Comparison of ENCODE assay signal across 8 mouse cellular contexts in genomic region chr11:101424105-101424851, GRCm38 (mm10). TPM values are rescaled to one million over a fixed set of nuclear protein-coding genes. Genes with fewer than 3 reads are reported as not detected.
A peak's percentile ranks its signal among the peaks of the same experiment; 100 is the strongest.
DNase-seq lines count a peak whose midpoint lies in the region; ATAC-seq and TF ChIP-seq lines count a peak whose summit lies in the region.

Gene Gm27029, minus strand, starts transcription at chr11:101424796.

- H3K4me2 ChIP-seq in forebrain, embryonic 15.5 days (replicated peaks), result peak within 1 kb of the TSS; percentile 90
- peak within 1 kb of the TSS; percentile 92 for H3K4me2 ChIP-seq in intestine, embryonic 15.5 days (replicated peaks)

- H3K27me3 ChIP-seq in kidney, adult 2 months (replicated peaks; ENCODE audit: control insufficient read depth, insufficient read depth, low read length), result no peaks in the 10 kb centered on the region
- no peaks in the 10 kb centered on the region for H3K27me3 ChIP-seq in forebrain, embryonic 15.5 days
- H3K27me3 ChIP-seq in intestine, embryonic 15.5 days (replicated peaks), result no peaks in the 10 kb centered on the region
- H3K27me3 ChIP-seq in splenic B cell, adult 2 months (ENCODE audit: control insufficient read depth, insufficient read depth, low read length, poor library complexity, severe bottlenecking), result no peaks in the 10 kb centered on the region

- H3K9ac ChIP-seq in forebrain, embryonic 15.5 days (replicated peaks), result peak within 1 kb of the TSS; percentile 78
- peak within 1 kb of the TSS; percentile 80 for H3K9ac ChIP-seq in intestine, embryonic 15.5 days

- peak within 1 kb of the TSS; percentile 87 for H3K4me3 ChIP-seq in kidney, adult 2 months (ENCODE audit: insufficient read depth, low read depth, low read length)
- peak within 1 kb of the TSS; percentile 79 for H3K4me3 ChIP-seq in forebrain, embryonic 15.5 days
- H3K4me3 ChIP-seq in intestine, embryonic 15.5 days (replicated peaks), result peak within 1 kb of the TSS; percentile 84

- WGBS in kidney, adult 2 months, result 6% methylated on average over 23 of the region's 23 CpGs
- WGBS in forebrain, embryonic 15.5 days, result 6% methylated on average over 23 of the region's 23 CpGs
- 3% methylated on average over 23 of the region's 23 CpGs for WGBS in intestine, embryonic 15.5 days

- peaks cover 18% of the 10 kb centered on the region for H3K4me1 ChIP-seq in kidney, adult 2 months (ENCODE audit: control insufficient read depth, insufficient read depth, low read length)
- peaks cover 31% of the 10 kb centered on the region for H3K4me1 ChIP-seq in forebrain, embryonic 15.5 days
- H3K4me1 ChIP-seq in intestine, embryonic 15.5 days (replicated peaks), result peaks cover 27% of the 10 kb centered on the region

- DNase-seq in kidney, adult 2 months, result no peak
- DNase-seq in kidney, adult 18-20 months, result no peak
- DNase-seq in NIH3T3 (ENCODE audit: low read depth), result peak; percentile 74
- DNase-seq in lung, postnatal 14 days, result peak; percentile 29
- DNase-seq in splenic B cell, adult 2 months (ENCODE audit: low read depth, low spot score), result peak; percentile 15
- no peak for DNase-seq in urinary bladder, adult 2 months (ENCODE audit: low spot score)

- H3K9me3 ChIP-seq in forebrain, embryonic 15.5 days, result no peaks in the 10 kb centered on the region
- H3K9me3 ChIP-seq in intestine, embryonic 15.5 days, result no peaks in the 10 kb centered on the region

- peak within 1 kb of the TSS; percentile 78 for H3K27ac ChIP-seq in kidney, adult 2 months (ENCODE audit: insufficient read depth, low read depth, low read length)
- H3K27ac ChIP-seq in forebrain, embryonic 15.5 days (replicated peaks), result peak within 1 kb of the TSS; percentile 86
- peak within 1 kb of the TSS; percentile 90 for H3K27ac ChIP-seq in intestine, embryonic 15.5 days

- peak; percentile 33 for ATAC-seq in forebrain, embryonic 15.5 days (replicated peaks)
- peak; percentile 77 for ATAC-seq in intestine, embryonic 15.5 days

- H3K36me3 ChIP-seq in kidney, adult 2 months (ENCODE audit: control insufficient read depth, insufficient read depth, low read length), result no peaks in the 10 kb centered on the region
- H3K36me3 ChIP-seq in forebrain, embryonic 15.5 days, result peaks cover 2% of the 10 kb centered on the region; the same call in 1 of the 2 replicates
- no peaks in the 10 kb centered on the region for H3K36me3 ChIP-seq in intestine, embryonic 15.5 days
- H3K36me3 ChIP-seq in splenic B cell, adult 2 months (ENCODE audit: control insufficient read depth, insufficient read depth, low read length, poor library complexity, severe bottlenecking), result 0 out of 2 replicates have a peak, but pooled peaks cover 2% of the 10 kb centered on the region

- TF ChIP-seq POLR2A in kidney, adult 2 months (IDR thresholded peaks at IDR 0.05; ENCODE audit: low read depth, low read length), result no peak

- TF ChIP-seq CTCF in kidney, adult 2 months (conservative IDR thresholded peaks at IDR 0.05; ENCODE audit: insufficient read depth, insufficient read length, low read depth, low read length), result no peak

RNA-seq across cellular contexts. Expression of gene Gm27029, which starts in this region (rescaled TPM):
- 0.92 and 1.6 TPM in 2 replicates for polyA plus RNA-seq in kidney, adult 2 months (2012; rRNA removed)
- 6.3 and 7.3 TPM in 2 replicates for polyA plus RNA-seq in forebrain, embryonic 15.5 days (2015; fragmentation: Nextera tagmentation; extraction: Ambion mirVana)
- 7.3 and 10.6 TPM in 2 replicates for polyA plus RNA-seq in intestine, embryonic 15.5 days (2015; fragmentation: Nextera tagmentation; extraction: Ambion mirVana)
- 0.95 and 1.0 TPM in 2 replicates for polyA plus RNA-seq in urinary bladder, adult 2 months (2012; rRNA removed)

Comparison
In these comparisons a context has a peak if more than half of its experiments do, and no peak if none do; other contexts are left out.
1. DNase-seq: peak in NIH3T3 (single experiment), lung, postnatal 14 days (single experiment) and splenic B cell, adult 2 months (single experiment); none in kidney, adult 2 months (single experiment), kidney, adult 18-20 months (single experiment) and urinary bladder, adult 2 months (single experiment).
2. Peak in every context shown above with its lines, with median percentiles within 50 percentile points of each other: H3K27ac ChIP-seq and H3K4me3 ChIP-seq.